Mouse (Mus musculus) kidney, adult 9 months (tissue): ENCODE measurements around the gene Tef.

ENCODE experiments used
- DNase-seq: peaks from one replicate; pipeline ENCODE4 v3.0.0; 2022

Tef gene

GRCm38 (mm10) chr15:81800391-81800790 lies 1.8 kb upstream of the Tef start:
- DNase-seq: peak; percentile 72

DNA sequence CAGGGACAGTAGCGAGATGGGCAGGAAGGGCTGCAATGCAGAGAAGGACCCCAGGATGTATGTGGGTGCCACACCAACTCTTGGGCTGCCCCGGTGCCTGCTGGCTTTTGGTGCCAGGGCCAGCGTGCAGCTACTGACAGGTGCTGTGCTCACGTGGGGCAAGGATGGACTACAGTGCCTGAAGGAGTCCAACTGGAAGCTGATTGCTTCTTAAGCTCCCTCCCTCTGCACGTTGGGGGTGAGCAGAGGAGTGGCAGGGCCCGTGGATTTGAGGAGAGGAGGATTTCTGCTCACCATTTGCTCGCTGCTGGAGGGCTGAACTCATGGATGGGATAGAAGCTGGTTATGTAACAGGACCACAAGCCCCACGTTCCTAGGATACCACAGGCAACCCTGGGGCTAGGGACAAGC lies 725 bp downstream of the Tef start:
- peak; percentile 86 for DNase-seq

- DNase-seq: no peak
Measured at GRCm38 (mm10) chr15:81803425-81803951, 1.3 kb downstream of the Tef start.

GRCm38 (mm10) chr15:81804172-81804571 lies 2.0 kb downstream of the Tef start:
- no peak for DNase-seq

GRCm38 (mm10) chr15:81804883-81805282 lies 2.7 kb downstream of the Tef start:
- DNase-seq: no peak

GRCm38 (mm10) chr15:81805624-81806023 lies 3.4 kb downstream of the Tef start:
- DNase-seq: peak; percentile 71

- DNase-seq: peak; percentile 88
Measured at GRCm38 (mm10) chr15:81806621-81807404, 4.6 kb downstream of the Tef start.

- peak; percentile 33 for DNase-seq
Measured at GRCm38 (mm10) chr15:81808799-81809198, 6.6 kb downstream of the Tef start.

- no peak for DNase-seq
Measured at GRCm38 (mm10) chr15:81809550-81809949, 7.3 kb downstream of the Tef start.

GRCm38 (mm10) chr15:81810150-81810549 lies 7.9 kb downstream of the Tef start:
- peak; percentile 98 for DNase-seq

DNA sequence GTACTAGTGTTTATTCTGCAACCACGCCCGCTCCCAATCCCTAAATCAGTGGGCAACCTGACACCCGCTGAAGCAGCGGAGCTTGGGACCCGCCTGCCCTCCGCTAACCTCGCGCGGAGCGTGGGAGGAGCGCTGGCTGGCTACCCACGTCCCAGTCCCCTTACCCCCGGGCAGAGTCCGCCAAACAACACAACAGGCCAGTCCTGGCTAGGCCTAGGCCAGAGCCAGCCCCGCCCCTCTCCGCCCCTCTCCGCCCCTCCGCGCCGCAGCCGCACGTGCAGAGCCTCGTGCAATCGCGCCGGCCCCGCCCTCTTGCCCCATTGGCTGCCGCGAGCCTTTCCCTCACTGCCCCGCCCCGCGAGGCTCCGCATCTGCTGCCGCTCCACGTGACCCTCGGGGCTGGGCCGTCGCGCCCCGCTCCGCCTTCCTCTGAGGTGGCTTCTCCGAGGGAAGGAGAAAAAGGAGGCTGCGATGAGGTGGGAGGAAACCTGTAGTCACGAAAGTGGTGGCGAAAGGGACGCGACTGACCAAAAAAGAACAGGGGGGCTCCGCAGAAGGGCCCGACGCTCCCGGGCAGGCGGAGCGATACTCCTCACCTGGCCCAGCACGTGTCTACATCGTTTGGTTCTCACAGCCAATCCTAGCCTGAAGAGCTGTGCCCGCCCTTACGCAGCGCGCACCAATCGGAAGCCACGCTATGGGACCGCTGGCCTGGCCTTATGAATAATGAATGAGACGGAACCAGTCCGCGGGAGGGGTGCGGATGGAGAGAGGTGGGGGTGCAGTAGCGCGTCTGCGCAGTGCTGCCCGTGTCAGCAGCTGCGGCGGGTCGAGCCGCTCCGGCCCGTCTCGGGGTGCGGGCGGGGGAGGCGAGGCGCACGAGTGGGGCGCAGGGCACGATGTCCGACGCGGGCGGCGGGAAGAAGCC lies 8.7 kb downstream of the Tef start:
- DNase-seq: peak; percentile 99

DNA sequence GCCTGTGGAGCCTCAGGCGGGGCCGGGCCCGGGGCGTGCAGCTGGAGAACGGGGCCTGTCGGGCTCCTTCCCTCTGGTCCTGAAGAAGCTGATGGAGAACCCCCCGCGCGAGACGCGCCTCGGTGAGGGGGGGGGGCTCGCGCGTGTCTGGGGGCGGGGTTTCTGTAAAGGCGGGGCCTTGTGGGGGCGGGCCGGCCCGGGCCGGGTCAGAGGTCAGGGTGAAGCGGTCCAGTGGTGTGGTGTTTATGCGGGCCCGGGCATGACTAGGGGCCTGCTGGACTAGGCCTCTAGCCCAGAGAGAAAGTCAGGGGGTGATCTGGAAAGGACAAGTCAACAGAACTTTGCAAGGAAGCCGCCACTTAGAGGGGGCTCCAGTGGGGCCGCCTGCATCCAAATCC lies 9.4 kb downstream of the Tef start:
- DNase-seq: no peak

DNA sequence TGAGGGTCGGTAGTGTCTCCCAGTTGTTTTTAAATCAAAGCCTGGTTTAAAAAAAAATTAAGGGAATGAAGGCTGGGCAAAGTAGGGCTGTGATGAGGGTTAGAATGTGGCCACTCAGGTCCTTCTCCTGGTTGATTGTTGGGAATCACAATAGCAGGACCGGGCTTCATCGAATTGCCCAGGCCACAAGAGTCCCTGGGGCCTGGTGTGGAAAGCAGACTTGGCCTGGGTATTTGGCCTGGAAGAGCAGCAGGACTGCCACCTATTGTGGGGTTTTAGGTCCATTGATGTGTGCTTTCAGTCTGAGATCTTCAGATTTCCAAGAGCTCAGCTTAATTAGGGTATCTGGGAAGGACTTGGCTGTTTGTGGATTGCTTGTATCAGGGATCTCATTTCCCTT lies 10.1 kb downstream of the Tef start:
- peak; percentile 47 for DNase-seq

DNA sequence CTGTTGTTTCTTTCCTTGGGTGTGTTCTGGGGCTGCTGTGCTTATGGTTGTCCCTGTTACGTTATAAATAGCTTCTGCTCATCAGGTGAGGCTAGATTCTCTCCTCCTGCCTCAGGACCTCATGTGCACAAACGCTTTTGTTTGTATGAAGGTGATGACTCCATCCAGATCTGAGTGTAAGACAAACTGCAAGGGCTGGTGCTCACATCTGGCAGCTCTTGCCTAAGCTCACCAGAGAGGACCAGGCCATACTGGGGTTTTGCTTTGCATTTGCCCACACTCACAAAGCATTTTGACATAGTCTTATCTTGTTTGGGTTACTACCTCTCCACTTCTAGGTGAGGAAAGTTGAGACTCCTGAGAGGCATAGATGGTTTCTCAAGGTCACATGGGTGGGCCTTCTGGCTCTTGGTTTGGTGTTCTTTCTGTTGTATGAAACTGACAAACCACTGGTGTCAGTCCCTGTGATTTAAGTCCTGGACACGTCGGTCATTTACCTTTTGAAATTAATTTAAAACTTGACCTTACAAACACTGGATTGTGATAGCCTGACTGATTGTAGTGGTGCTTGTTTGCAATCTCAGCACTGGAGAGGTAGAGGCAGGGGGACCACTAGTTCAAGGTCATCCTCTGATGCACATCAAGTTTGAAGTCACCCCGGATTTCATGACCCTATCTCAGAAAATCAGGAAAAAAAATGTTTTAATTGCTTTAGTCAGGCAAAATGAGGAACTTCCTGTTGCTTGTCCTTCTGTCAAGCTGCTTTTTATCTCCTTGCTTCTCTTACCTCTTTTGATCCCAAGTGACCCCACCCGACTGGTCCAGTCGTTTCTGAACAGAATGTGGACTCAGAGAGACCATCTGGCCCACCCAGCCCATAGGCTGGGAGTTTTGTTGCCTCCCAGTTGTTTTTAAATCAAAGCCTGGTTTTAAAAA lies 10.7 kb downstream of the Tef start:
- peak; percentile 32 for DNase-seq

DNA sequence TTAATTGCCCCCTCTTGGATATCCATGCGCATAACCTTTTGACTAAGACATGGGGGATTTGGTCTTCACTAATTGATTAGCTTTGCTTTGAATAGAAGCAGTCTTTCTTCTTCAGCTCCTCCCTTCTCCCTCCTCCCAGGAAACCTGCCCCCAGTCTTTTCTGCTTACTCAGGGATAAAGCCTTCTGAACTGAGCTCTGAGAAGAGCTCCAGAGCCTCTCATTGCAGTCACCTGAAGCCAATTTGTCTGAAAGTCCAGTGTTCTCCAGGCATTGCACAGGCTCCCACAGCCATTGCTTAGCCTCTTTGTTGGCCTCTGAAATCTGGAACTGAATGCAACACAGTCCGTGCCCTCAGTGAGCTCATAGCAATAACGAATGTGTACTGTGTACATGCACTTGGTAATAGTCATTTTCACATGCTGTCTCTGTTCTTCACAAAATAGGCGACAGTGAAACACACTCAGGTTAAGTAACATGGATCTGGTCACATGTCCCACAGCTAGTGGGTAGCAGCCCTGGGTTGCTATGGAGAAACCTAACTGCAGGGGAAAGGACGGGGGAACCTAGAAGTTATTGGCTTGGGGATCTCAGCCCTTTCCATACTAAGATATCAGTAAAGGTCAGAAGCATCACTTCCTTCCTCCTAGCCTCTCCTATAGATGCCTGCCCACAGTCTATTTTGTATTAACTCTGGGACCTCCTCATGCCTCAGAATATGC lies 11.9 kb downstream of the Tef start:
- DNase-seq: peak; percentile 52

DNA sequence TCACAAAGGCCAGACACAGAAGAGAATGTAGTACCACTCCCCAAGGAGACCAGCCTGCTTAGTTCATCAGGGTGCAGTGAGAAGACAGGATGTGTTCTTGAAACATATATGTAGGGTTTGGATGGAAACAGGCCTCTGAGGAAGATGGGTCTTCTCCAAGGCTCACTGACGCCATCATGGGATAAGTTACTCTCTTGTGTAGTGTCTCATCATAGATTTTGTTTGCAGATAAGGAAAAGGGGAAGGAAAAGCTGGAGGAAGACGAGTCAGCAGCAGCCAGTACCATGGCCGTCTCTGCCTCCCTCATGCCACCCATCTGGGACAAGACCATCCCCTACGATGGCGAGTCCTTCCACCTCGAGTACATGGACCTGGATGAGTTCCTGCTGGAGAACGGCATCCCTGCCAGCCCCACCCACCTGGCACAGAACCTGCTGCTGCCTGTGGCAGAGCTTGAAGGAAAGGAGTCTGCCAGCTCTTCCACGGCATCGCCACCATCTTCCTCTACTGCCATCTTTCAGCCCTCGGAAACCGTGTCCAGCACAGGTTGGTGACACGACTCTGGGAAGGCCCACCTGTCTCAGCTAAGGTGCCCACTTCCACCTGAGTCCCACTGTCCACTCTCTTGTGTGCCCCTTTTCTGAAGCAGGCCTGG lies 12.6 kb downstream of the Tef start:
- peak; percentile 42 for DNase-seq

DNA sequence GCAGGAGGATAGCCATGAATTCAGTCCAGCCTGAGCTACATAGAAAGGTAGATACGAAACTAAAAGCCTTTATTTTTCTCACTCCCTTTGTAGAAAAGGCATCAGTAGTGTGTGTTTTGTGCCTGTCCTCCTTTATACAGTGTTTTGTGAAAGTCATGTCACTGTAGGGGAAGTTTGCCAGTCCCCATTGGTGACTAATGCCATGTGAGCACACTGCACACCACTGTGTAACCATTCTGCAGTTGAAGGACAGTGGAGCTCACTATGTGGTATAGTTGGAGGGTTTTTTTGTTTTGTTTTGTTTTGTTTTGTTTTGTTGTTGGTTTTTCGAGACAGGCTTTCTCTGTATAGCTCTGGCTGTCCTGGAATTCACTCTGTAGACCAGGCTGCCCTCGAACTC lies 16.2 kb downstream of the Tef start:
- no peak for DNase-seq

DNA sequence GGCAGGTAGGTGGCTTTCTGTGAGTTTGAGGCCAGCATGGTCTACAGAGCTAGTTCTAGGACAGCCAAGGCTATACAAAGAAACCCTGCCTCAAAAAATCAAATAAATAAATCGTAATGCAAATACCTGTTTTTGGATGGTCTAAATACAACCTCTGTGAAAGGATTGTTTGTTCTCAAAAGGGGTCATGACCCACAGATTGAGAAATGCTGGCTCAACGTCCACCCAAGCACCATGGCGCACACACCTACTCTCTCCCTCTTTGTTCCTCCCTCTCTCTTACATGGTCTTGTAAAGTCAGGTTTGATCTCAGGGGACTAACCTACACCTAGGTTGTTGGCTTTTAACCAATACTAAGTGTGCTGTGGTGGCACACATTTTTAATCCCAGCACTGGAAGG lies 20.4 kb downstream of the Tef start:
- no peak for DNase-seq

- DNase-seq: no peak
Measured at GRCm38 (mm10) chr15:81824832-81825231, 22.6 kb downstream of the Tef start.

DNA sequence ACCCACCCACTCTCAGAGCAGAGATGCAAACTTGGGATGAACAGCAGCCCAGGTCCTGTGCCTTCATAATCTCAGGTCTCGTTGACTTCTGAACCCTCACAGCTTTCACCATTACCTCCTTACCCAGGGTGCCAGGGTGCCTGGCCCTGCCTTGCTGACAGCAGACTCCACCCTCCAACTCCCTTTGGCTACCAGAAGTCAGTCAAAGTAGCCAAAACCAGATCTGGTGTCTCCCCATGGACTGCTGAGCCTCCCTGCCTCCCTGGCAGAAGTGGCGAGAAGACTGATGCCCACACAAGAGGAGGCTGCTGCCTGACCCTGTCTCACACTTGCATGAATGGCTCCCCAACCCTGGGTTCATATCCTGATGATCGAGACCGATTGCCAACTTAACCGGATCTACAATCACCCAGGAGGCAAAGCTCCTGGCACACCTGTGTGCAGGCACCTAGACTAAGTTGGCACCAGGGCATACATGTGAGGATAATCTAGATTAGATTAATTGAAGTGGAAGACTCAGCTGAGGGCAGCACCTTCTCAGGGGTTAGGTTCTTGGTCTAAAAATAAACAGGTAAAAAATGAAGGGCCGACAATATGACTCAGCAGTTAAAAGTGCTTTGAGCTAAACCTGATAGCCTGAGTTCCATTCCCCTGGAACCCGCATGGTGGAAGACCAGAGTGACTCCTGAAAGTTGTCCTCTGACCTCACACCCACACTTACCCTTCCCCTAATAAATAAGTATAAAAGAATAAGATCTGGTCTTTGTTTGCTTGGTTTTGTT lies 26.4 kb downstream of the Tef start:
- DNase-seq: no peak

DNA sequence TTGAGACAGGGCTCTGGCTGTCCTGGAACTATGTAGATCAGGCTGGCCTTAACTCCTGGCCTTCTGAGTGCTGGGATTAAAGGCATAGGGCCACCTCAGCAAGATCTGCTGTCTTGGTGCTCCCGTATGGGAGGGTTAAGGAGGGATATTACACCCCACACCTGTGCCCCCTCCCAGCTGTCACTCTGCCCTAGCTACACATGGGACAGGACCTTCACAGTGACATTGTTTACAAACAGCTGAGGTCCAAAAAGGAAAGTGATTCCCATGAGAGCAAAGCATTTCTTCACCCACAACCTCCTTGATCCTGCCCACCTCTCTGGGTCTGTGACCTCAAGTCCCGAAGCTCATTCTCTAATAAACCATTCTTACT lies 27.0 kb downstream of the Tef start:
- no peak for DNase-seq
